Mouse (Mus musculus) neural tube, embryonic 10.5 days (tissue): ENCODE measurements around the gene Cyb5d1.

Source experiments
- DNase-seq: peaks from one replicate; pipeline ENCODE4 v3.0.0-alpha.2; 2017; ENCODE audit warnings: low spot score; ENCODE audit errors: extremely low spot score

The Cyb5d1 gene

DNA sequence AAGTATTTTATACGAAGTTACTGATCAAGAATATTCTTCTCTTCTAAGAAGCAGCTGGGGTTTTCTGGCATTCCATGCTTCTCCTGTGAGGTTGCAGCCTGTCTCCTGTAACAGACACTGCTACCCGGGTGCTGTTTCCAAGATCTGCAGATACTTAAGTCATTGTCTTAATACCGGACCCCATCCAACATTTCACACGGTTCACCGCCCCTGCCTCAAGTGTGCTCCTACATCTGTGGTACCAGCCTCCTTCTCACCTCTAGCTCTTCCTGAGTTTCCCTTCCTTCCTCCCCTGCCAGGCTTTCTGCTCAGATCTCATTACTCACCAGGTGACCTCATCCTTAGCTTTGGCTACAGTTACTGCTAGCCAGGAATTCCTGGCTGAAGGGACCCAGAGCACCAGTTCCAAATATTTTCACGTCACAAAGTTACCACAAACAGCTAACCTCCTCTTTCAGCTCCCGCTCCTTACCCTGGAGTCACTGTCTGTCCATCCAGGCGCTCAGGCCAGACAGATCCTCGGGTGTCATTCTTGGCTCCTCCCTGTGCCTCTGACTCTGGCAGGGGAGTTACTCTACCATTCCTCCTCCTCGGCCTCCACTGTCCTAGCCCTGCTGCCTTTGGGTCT is 12.8 kb downstream of the Cyb5d1 start:
- DNase-seq = no peak

DNA sequence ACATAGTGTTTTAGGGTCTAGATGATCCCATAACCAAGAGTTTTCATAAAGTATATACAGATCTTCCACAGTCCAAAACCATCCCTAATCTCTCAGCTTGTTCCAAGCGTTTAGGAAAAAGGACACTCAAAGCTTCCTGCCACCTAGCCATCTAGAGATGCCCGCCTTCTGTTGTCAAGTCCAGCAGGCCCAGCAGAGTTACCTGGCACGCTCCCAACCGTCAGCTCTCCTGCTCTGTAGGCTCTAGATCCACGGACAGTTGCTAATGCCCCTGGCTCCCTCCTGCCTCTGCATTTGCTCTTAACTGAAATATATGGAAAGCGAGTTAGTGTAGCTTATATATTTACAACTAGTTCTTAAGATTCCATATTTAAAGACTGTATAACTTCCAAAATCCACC is 14.1 kb downstream of the Cyb5d1 start:
- no peak for DNase-seq

DNA sequence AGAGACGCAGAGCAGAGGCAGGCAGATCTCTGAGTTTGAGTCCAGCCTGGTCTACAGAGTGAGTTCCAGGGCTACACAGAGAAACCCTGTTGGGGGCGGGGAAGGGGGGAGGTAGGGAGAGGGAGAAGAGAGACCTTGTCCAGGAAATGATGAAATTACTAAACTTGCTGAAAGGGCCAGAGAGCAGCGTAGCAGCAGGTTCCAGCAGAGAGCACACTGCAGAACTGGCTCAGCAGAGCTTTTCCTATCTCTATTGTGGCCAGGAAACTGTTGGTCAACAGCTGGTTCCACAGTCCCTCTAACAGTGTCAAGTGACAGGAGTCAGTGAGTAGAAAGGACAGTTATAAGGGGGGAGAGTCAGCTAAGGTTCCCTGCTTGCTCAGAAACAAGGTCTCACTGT is 15.8 kb downstream of the Cyb5d1 start:
- no peak for DNase-seq

DNA sequence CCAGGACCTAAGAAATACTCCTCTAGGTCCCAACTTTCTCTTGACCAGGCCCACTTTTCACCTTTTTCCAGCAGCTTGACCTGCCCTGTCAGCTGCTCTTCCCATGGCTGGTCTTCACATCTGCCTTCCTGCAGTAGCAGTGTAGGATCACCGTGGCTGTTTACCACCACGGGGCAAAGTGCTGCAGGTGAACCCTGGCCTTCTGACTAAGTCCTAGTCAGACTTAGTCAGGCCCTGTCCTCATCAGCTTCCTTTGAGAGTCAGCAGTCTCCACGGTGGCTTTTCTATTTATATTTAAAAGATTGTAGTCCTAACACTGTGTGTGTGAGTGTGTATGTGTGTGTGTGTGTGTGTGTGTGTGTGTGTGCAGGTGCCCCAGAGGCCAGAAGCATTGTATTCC is 17.7 kb downstream of the Cyb5d1 start:
- no peak for DNase-seq

DNA sequence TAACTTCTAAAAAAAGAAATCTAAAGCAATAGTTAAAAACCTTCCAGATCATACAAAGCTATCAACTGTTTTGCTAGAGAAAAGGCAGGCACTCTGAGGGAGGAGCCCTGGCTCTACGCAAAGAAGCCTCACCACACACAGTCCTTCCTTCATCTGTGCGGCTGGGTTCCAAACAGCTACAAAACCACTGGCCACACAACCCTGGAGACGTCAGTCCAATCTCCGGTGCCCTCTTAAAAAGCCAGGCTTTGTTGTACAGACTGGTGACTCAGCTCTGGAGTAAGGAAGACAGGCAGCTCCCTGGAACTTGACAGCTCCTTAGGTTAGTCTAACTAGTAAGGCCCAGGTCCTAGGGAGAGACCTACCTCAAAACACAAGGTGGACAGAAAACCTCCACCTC is 19.8 kb downstream of the Cyb5d1 start:
- no peak for DNase-seq

DNA sequence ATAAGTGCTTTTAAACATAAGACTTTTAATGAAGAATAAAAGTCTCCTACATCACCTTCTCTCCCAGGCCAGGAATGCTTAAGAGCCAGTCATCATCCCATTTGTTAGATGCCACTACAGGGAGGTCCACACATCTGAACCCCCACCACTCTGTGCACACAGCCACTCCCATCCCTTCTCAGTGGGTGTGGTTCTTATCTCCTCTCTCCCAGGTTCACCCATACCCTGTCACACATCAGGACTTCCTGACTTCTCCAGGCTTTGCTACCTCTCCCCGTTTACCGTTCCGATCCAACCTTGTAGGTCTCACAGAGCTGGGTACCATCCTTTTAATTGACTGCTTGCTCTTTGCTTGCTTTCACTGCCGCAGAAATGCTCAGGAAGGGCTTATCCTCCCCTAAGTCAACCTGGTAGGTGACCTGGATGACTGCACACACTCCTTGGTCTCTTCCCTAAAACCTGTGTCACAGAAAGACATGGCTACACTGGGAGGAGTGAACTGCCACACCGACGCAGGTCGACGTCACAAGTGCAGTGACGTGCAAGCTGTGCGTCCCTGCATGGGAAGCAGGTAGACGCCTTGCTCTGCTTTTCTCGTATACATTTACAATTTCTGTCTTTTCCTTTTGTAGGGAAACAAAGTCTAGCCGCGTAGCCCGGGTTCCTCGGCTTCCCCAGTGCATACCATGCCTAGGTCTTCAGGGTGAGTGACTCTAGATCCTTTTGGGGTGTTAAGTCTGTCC is 22.0 kb downstream of the Cyb5d1 start:
- no peak for DNase-seq

DNA sequence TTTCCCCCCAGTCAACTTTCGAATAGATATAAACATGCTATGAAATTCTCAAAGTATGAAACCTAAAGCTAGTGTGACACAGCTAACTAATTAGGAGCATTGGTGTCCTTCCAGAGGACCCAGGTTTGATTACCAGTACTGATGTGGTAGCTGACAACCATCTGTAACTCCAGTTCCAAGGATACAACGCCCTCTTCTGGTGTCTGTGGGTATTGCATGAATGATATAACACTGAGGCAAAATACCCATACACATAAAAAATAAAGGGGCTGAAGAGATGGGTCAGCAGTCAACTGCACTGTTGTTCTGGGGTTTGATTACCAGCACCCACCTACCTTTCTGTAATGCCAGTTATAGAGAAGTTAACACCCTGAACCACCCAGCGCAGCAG is 22.7 kb downstream of the Cyb5d1 start:
- no peak for DNase-seq

DNA sequence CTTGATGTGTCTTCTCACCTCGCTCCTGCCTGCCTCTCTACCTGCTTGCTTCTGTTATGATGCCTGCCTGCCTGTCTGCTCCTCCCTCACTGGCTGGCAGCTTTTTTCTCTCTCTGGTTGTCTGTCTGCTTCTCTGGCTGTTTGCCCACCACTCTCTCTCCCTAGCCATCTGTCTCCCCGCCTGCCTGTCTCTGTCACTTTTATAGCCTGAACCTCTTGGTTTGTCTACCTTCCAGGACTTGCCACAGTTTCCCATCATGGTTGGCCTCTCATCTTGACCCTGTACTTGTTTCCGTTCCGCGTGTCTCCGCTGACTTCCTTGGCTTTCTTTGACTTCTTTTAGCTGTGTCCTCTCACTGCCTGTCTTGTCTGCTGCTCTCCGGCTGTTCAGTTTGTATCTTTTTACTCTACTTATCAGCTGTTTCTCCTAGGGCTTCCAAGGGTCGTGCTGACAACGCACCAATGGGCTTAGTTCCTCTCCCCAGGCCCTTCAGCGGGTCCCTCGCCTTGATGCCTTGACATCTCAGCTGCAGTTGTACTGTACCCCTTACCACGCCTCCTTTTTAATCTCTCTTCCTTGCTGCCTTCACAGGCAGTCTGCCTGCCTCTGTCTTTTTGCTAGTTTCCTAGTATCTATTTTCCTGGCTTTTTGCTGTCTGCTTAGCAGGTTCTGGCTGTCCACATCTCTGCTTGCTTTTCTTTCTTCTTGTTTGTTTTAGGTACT is 23.2 kb downstream of the Cyb5d1 start:
- no peak for DNase-seq

DNA sequence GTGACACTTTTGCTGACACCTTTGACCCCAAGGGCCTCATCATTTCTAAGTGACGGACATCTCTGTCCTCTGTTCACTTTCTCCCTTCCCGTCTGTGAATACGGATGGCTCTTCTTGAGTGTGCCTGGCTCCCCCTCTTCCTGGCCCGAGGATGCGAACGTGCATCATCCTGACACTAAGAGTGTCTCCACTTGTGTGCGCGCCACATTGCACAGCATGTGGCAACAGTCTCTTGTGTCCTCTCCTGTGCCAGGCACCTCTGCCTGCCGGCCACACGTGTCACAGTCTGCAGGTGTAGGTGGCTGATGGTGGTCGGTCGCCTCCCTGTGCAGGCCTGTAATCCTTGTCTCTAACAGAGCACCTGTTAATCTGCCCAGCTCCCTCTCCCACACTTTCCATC is 23.8 kb downstream of the Cyb5d1 start:
- peak; percentile 31 for DNase-seq

DNA sequence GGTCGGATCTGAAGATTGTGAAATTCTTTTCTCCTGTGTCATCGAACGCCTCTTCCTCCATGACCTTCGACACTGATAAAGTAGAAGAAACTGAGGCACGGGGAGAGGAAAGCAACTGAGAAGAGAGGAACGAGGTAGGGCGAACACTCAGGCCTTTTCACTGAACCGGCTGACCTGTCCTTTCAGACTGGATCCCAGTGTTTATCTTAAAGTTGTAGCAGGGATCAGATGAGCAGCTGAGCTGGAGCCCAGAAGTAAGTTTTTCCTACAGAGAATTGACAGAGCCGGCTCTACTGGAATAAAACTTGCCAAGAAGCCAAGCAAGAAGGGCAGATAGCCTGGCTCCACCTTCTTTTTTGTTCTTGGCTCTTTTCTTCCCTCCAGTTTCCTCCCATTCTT is 24.6 kb downstream of the Cyb5d1 start:
- no peak for DNase-seq

DNA sequence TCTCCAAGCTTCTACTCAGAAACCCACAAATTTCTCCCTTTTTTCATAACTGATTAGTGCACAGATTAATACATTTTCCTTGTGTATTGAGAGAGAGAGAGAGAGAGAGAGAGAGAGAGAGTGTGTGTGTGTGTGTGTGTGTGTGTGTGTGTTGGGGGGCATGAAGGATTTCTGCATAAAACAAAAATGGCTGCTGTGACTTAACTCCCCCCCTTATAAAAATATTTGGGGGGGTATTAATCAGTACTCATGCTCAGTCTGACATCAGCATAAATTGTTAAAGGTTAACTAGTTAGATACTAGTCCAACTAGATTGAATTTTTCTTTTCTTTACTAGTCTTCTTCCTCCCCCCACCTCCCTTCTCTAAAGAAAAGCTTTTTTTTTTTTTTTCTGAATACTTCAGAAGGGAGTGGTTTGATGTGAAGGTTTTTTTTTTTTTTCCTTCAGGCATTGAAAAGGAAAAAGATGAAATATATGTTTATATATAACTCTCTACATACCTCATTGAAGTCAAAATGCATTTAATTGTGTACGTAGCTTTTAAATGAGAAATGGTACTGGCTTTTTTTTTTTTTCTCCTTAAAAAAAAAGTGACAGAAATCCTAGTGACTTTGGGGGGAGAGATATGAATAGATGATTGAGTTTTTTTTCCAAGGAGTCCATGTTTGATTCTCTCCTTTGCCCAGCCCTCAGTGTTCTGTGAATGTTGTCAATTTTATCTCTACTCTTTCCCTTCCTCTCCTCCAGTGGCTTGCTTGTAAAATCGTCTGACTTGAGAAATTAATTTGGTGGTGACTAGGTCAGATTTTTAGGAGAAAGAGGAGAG is 25.2 kb downstream of the Cyb5d1 start:
- DNase-seq = no peak

DNA sequence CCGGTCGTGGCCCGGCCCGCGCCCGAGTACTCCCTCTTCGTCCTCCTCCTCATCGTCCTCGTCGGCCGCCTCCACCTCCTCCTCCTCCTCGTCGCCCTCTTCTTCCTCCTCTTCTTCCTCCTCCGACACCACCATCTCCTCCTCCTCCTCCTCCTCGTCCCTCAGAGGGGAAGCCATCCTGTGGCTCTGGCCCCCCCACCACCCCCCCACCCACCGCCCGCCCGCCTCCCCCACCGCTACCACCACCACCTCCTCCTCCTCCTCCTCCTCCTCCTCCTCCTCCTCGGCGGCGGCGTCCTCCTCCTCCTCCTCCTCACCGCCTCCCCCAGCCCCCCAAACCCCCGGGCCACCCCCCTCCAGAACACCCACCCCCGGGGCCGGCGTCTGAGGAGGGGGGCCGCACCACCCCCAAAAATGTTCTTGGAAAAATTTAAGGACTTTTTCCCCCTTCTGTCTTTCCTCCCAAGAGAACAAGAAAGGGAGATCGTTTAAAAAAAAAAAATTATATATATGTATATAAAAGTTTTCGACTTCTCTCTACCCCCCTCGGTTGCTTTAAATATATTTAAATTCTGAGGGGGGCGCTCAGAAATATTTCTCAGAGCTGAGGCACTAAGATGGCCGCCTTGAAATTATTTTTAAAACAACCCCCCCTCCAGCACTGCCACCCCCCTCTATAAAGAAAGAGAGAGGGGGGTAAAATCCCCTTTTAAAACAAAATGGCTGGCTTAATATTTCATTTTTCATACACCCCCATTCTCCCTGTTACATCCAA is 26.0 kb downstream of the Cyb5d1 start, which contains the start of gene Chd3:
TSS of gene Chd3 (minus strand) at position 192 of the 775 bp plus-strand sequence.
- peak; percentile 58 for DNase-seq

DNA sequence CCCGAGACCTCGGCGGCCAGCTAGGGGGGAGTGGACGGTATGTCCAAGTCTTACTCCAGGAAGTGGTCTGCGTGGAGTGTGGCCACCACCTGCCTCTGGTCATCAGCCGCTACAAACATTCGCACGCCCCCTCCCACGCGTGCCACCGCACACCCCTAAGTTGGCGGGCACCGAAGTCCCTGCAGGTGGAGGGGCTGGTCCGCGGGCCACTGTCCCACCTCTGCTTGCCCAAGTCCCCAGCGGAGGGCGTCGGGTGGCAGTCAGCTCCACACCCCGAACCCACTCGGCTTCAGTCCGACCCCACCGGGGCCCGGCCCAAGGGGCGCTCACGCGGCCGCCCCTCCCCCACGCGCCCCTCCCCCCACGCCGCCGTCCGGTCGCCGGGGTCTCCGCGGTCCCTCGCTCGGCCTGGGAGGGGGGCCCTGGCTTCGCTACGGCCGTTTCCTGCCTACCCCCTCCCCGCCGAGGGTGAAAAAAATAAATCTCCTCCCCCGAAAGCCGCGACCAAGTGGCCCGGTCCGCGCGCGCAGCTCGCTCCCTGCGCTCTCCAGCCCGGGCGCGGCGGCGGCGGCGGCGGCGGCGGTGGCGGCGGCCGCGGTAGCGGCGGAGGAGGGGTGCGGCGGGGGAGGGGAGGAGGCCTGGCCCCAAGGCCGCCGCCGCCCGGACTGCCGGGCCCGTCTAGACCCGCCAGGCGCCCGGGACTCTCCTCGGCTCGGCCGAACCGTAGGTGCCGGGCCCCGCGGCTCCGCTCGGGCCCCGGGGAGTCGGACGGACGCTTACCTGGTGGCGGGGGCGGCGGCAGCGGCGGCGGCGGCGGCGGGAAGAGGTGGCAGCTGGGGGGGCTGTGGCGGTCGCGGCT is 26.8 kb downstream of the Cyb5d1 start:
- peak; percentile 78 for DNase-seq

DNA sequence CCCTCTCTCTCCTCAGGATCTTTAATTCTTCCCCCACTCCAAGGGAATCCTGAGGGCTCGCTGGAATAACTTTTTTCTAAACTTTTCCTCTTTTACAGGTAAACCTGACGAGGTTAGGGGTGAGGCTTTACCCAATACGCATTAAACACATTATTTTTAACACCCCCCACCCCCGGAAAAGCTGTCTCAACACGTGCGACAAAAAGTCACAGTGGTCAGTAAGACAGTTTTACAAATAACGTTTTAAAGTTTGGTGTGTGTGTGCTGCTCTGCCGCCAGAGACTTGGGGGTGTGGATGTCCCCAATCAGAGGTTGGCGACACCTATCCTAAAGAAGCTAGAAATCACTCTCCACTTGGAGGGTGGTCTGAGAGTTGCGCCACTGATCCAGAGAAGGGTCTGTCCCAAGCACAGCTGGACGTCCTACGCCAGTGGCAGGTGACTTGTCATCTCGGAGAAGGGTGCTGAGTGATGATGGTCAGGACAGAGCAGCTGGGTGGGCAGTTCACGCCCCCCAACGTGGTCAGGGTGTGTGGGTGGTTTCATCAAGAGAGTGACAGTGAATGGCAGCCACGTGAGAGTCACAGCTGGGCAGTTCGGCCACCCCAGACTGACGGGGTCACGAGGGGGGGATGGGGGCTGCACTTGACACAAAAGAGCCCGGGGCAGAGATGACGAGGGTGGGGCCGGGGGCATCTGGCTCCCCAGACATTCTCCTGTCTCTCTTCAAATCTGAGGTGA is 27.6 kb downstream of the Cyb5d1 start:
- no peak for DNase-seq

DNA sequence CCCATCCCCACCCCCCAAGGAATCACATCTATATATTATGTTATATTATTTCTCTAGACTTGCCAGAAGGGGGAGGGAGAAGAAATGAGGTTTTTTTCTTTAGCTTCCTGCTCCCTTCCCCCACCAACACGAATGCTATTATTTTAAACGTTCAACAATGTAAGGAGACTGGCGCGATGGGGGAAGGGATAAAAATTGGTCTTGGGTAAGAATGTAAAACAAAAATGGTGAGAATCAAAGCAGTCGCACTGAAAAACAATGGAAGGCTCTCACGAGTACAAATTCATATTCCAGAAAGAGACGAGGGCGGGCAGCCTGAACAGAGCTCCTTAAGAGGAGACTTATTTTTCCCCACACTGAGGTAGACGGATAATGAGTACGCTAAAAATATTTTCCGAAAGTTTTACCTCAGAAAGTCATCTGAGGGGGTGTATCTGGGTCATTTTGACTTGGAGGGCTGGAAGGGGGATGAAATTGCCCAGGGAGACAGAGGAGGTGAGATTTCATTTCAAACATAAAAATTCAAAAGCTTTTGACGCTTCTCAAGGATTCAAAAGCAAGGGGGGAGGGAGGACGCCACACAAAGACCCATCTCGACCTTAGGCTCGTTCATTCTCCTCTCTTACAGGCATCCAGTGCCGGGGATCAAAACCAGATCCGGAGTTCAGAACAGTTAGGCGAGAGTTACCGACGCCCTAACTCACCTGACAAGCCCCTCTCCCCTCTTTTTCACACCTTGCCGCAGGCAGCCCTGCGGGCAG is 28.4 kb downstream of the Cyb5d1 start:
- DNase-seq = peak; percentile 51

DNA sequence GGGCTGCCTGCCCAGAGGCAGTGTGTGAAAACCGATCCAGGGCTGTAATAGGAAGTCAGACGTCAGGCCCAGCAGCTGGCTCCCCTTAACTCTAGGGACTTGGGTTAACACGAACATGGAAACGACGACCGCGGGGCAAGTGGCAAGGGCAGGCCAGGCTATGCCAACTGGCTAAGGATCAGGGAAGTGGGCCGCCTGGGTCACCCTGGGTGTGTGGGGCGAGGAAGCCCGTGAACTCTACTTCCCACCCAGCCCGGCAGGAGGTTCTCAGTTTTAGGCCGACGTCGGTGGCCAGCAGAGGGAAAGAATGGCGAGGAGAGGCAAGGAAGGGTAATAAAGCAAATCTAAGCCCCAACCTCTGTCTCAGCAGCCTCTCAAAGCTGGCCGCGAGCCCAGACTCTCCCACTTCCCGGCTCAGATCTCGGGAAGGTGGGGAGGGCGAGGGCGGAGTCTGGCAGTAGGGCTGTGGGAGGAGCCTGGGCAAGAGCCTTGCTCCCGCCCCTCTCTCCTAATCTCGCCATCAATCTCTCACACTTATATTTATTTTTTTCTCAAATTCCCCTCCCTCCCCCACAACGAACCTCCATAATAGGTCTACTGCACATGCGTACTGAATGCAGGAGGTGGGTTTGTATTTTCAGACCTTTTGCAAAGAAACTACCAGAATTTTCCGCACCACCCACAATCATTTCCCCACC is 29.1 kb downstream of the Cyb5d1 start:
- peak; percentile 82 for DNase-seq

DNA sequence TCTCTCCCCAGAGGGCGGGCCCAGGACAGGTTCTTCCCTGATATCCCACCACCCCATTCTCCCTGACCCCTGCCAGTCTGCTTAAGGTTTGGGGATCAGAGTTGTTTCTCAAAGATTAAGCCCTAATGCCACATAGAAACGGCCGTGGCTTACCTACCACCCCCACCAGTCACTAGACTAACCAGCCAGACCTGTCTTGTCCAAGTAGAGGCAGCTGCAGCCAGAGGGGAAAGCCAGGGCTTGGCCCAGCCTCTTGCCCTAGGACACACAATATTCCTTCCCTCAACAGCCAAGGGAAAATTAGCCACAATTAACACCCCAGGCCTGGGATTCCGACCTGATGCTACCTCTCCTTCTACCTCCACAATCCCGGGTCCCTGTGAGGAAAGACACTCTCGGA is 29.7 kb downstream of the Cyb5d1 start:
- DNase-seq = peak; percentile 28

DNA sequence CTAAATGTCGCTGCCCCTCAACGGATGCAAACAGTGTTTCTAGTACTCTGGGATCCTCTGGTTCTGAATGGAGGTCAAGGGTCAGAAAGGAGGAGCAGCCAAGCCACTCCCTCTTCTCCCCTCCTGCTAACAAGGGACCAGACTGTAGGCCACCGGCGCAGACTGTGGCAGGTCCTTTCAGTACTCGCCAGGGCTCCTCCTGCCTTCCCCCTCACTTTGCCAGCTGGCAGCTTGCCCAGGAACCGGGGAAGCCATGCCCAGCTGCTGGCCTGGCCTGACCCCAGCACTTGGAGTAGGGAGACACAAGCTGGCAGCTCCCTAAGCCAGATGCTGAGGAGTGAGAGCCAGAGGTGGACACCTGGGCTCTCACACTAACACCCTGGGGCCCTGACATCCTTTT is 30.5 kb downstream of the Cyb5d1 start:
- peak; percentile 55 for DNase-seq
